Mouse (Mus musculus) lung, adult 2 months (tissue): Measurements from ENCODE around the gene Celf2.

ENCODE experiments used
- CTCF ChIP-seq: fragments of 200-500 bp; IDR thresholded peaks from 2 replicates; pipeline ENCODE4 v1.5.1; 2011; ENCODE audit warnings: mild to moderate bottlenecking, low read length, control low read depth; ENCODE audit not compliant: insufficient read depth
- POLR2A ChIP-seq: fragments of 200-500 bp; IDR thresholded peaks from 2 replicates; pipeline ENCODE4 v1.6.1; 2011; ENCODE audit warnings: low read depth, mild to moderate bottlenecking, control low read depth, low read length, borderline replicate concordance; ENCODE audit errors: extremely low read depth

- TF ChIP-seq POLR2A (peak; percentile 61; the same call in 1 of the 2 replicates), CTCF (no peak)
These were observed 428.3 kb downstream of the Celf2 start for GRCm38 (mm10) chr2:7080794-7081783.
